ENCODE assay signal across 8 mouse cellular contexts in the genomic region with DNA sequence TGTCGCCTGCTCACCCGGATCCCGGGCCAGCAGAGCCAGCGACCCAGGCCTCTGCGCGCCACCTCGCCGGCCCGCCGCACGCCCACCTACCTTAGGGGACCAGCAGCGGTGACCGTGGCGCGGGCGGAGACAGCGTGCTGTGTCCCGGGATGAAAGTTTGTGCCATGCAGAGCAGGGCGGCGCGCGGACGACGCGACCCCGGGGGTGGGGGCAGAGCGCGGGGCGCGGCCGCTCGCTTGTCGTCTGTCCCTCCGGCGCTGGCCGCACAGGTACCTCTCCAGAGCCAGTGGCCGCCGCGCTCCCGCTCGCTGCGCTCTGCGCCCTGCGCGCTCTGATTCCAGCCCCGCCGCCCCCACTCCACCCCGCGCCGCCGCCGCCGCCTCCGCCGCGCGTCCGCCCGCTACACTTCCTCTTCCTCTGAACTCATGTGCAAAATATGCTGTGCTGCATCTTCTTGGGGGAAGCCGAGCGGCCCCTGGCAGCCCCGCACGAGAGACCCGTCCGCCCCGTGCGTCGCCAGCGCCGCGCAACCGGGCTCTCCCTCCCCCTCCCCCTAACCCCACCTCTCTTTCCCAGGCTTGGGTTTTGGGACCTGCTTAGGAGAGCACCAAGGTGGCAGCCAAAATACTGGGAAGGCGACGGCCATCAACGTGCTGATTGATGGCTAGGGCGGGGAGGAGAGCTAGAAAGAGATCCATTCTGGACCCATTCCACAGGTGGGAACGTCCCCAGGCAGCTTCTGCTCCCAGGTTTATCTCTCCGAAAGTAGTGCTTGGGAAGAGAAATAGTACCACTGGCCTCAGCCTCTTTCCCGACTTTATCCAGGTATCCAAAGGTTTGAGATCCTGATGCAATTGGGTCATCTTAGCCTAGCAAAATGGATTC. TPM values are rescaled to one million over a fixed set of nuclear protein-coding genes. Genes with fewer than 3 reads are reported as not detected.
DNase-seq lines count a peak whose midpoint lies in the region; ATAC-seq and TF ChIP-seq lines count a peak whose summit lies in the region.

A gene (minus strand): TSS at position 544 of the 885 bp plus-strand sequence.

- H3K27ac ChIP-seq in forebrain, embryonic 11.5 days (ENCODE audit: low read depth, low read length): no peak within 1 kb of the TSS
- H3K27ac ChIP-seq in lung, embryonic 16.5 days (ENCODE audit: low read length): no peak within 1 kb of the TSS
- H3K27ac ChIP-seq in olfactory bulb, adult 2 months (ENCODE audit: insufficient read depth, low read depth, low read length): no peak within 1 kb of the TSS

- H3K4me2 ChIP-seq in forebrain, embryonic 11.5 days (ENCODE audit: low read depth, low read length, severe bottlenecking): peak within 1 kb of the TSS; percentile 99
- peak within 1 kb of the TSS; percentile 97 for H3K4me2 ChIP-seq in lung, embryonic 16.5 days (ENCODE audit: low read depth, low read length)

- H3K4me1 ChIP-seq in forebrain, embryonic 11.5 days (replicated peaks; ENCODE audit: control insufficient read depth, insufficient read depth, low read length): peaks cover 8% of the 10 kb centered on the region; the same call in 1 of the 2 replicates
- H3K4me1 ChIP-seq in lung, embryonic 16.5 days (replicated peaks; ENCODE audit: control insufficient read depth, insufficient read depth, low read length): no peaks in the 10 kb centered on the region; the same call in 1 of the 2 replicates
- peaks cover 4% of the 10 kb centered on the region for H3K4me1 ChIP-seq in olfactory bulb, adult 2 months (ENCODE audit: control insufficient read depth, insufficient read depth, low read length)

- H3K36me3 ChIP-seq in forebrain, embryonic 11.5 days (ENCODE audit: control insufficient read depth, insufficient read depth, low read length): no peaks in the 10 kb centered on the region
- no peaks in the 10 kb centered on the region for H3K36me3 ChIP-seq in lung, embryonic 16.5 days (ENCODE audit: control insufficient read depth, insufficient read depth, low read length)

- H3K9ac ChIP-seq in forebrain, embryonic 11.5 days (ENCODE audit: low read length): peak within 1 kb of the TSS; percentile 63
- H3K9ac ChIP-seq in lung, embryonic 16.5 days (ENCODE audit: low read length): peak within 1 kb of the TSS; percentile 79

- H3K27me3 ChIP-seq in forebrain, embryonic 11.5 days (ENCODE audit: control insufficient read depth, insufficient read depth, low read length): peaks cover 28% of the 10 kb centered on the region
- peaks cover 5% of the 10 kb centered on the region for H3K27me3 ChIP-seq in lung, embryonic 16.5 days (ENCODE audit: control insufficient read depth, insufficient read depth, low read depth, low read length)

- 1% methylated on average over 53 of the region's 79 CpGs for WGBS in forebrain, embryonic 11.5 days
- 3% methylated on average over 79 of the region's 79 CpGs for WGBS in large intestine, adult 2 months
- WGBS in lung, embryonic 16.5 days: 2% methylated on average over 62 of the region's 79 CpGs
- 3% methylated on average over 79 of the region's 79 CpGs for WGBS in olfactory bulb, adult 2 months

- ATAC-seq in forebrain, embryonic 11.5 days (replicated peaks; ENCODE audit: low FRiP score): peak; percentile 37
- ATAC-seq in lung, embryonic 16.5 days (ENCODE audit: low read depth): peak; percentile 74

- H3K4me3 ChIP-seq in forebrain, embryonic 11.5 days (ENCODE audit: low read depth, low read length): peak within 1 kb of the TSS; percentile 59
- peak within 1 kb of the TSS; percentile 65 for H3K4me3 ChIP-seq in lung, embryonic 16.5 days (ENCODE audit: low read length)
- H3K4me3 ChIP-seq in olfactory bulb, adult 2 months (ENCODE audit: insufficient read depth, low read depth, low read length): peak within 1 kb of the TSS; percentile 56

- TF ChIP-seq POLR2A in olfactory bulb, adult 2 months (IDR thresholded peaks at IDR 0.05; ENCODE audit: insufficient read depth, low read depth, low read length): no peak

- no peak for TF ChIP-seq CTCF in olfactory bulb, adult 2 months (IDR thresholded peaks at IDR 0.05; ENCODE audit: insufficient read depth, low read depth, low read length)

- intact Hi-C loops in heart, postnatal 25 days (cut with DNase I): loop anchor here (1.0 to 5.0 kb wide), 6 partner anchors 46 to 238 kb away; no protein-coding TSS in a partner anchor

- H3K9me3 ChIP-seq in forebrain, embryonic 11.5 days (ENCODE audit: control insufficient read depth, low read length): no peaks in the 10 kb centered on the region
- H3K9me3 ChIP-seq in lung, embryonic 16.5 days (ENCODE audit: control insufficient read depth, low read length): no peaks in the 10 kb centered on the region

- DNase-seq in B cell, adult 2 months: peak; percentile 89 to 90
- peak; percentile 72 for DNase-seq in ZHBTc4 (ENCODE audit: low read depth, low spot score)
- peak; percentile 75 for DNase-seq in forebrain, embryonic 11.5 days (ENCODE audit: low spot score)
- DNase-seq in heart, postnatal 25 days (ENCODE audit: low spot score): peak; percentile 61
- DNase-seq in large intestine, adult 2 months (ENCODE audit: low read depth, low spot score): no peak
- DNase-seq in urinary bladder, postnatal 25 days (ENCODE audit: low spot score): peak; percentile 39

RNA-seq across cellular contexts. Expression of the gene that starts here (rescaled TPM):
- polyA plus RNA-seq in forebrain, embryonic 11.5 days (2014; fragmentation: Nextera tagmentation; extraction: Ambion mirVana): 11.6 and 12.9 TPM in 2 replicates
- 10 to 100 TPM; 50.3 to 51.5 TPM for total RNA-seq in heart, postnatal 25 days (2021)
- 11.6 and 14.5 TPM in 2 replicates for polyA plus RNA-seq in large intestine, adult 2 months (2012; rRNA removed)
- 18.2 and 21.0 TPM in 2 replicates for polyA plus RNA-seq in lung, embryonic 16.5 days (2015; fragmentation: Nextera tagmentation; extraction: Ambion mirVana)
- polyA plus RNA-seq in olfactory bulb, adult 2 months (2012; ENCODE audit: insufficient read depth, insufficient read length, low replicate concordance, missing spikeins): not detected in 2 replicates

Comparison
In these comparisons a context has a peak if more than half of its experiments do, and no peak if none do; other contexts are left out.
1. RNA of the gene that starts here (polyA plus RNA-seq): 18.2 to 21.0 TPM in lung, embryonic 16.5 days, 11.6 to 14.5 TPM in large intestine, adult 2 months and 11.6 to 12.9 TPM in forebrain, embryonic 11.5 days; not detected in olfactory bulb, adult 2 months; every median in the first group is over 10 times any median in the second.
2. Peak in every context shown above with its lines, with median percentiles within 50 percentile points of each other: H3K4me3 ChIP-seq.